Mouse (Mus musculus): ENCODE data around the gene Ccdc115.

DNA sequence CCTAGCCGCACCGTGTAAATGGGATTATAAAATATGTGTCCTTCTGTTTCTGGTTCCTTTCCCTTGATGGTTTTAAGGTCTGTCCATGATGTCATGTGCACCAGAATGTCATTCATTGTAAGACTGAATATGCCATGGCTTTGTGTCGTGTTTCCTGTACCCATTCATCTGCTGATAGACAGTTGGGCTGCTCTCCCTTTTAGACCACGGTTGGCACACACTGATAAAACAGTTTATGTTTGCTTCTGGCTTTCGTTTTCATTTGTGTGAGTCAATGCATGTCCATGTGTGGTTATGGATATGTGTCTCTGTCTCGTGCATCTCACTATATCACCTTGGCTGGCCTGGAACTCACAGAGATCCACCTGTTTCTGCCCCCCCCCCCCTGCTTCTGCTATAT, 26.0 kb upstream of the Ccdc115 start:
- TF ChIP-seq CTCF (IDR thresholded peaks at IDR 0.05) (no peak), EP300 (IDR thresholded peaks at IDR 0.05) (no peak)
